Mouse (Mus musculus): ENCODE results near the gene Pla2g4d.
A peak's percentile ranks its signal among the peaks of the same experiment; 100 is the strongest.

The Pla2g4d gene

DNA sequence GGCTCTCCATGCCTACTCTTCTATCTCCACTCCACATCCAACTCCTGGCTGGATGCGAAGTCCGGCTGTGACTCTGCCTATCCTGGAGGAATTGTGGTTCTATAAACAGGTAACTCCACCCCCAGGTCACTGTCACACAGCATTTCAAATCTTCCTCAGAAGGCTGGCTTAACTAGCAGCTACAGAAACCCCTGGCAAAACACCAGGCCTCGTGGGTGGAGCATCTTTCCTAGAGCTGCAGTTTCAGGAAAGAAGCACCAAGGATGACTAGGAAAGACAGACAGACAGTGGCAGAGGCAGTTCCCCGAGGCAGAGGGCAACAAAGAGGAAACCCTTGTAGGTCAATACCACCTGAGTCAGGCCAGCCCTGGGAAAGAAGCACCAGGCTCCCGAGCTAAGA, at the start of gene Pla2g4d:
TSS of gene Pla2g4d (minus strand) at position 203 of the 400 bp plus-strand sequence.
- DNase-seq (ENCODE audit: low spot score in 2 of 2): no peak

DNA sequence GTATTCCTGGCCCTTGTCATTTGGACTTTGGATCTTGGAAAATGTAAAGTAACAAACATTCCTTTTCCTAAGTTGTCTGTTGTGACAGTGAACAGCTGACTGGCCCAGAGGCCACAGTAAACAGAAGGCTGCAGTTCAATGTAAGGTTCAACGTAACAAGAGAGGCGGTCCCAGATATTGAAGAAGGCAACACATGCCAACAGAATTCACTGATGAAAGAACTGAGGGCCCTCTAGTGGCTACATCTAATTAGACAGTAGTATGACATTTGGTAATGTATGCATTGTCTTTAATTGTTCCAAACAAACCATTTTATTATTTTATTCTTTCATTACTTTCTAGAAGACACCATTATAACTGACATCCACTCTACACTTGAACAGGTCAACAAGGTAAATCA, 48.9 kb upstream of the Pla2g4d start:
- no peak for DNase-seq (ENCODE audit: low spot score in 2 of 2)

DNA sequence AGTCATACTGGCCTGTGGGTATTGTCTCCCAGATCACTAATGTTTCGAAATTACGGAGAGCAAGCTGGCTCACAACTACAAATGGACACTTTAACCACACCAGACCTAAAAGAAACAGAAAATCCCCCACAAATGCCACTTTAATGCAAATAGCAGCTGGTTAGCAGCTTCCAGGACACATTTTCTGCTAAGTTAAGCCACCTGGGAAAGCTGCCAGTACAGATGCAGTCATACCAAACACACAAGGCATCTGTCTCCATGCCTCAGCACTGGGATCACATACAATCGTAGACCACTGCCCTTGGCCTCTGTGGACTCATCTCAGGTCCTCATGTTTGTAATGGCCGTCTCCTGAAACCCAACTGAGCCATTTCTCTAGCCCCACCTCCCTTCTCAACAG, 42.6 kb upstream of the Pla2g4d start:
- no peak for DNase-seq (ENCODE audit: low spot score in 2 of 2)

- no peak for DNase-seq (ENCODE audit: low spot score in 2 of 2)
Observed at GRCm38 (mm10) chr2:120315077-120315476, 26.1 kb upstream of the Pla2g4d start.

- DNase-seq (ENCODE audit: low spot score in 2 of 2): no peak
Observed at GRCm38 (mm10) chr2:120314487-120314886, 25.5 kb upstream of the Pla2g4d start.

DNA sequence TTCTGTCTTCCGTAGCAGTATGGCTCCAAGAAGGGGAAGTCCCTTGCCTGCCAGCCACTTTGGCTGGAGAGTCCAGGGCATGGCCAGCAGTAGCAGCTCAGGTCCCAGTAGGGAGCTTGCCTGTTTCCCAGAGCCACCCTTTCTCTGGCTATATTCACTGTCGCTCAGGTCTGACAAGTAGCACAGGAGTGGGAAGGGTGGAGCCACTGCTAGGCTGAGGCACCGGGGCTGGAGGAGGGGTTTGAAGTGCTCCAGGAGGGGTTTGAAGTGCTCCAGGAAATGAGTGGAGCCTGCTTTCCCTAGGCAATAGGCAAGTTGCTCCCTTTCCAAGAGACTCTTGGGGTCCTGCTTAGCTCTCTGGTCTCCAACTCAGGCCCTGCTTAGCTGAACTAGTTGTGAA, 25.0 kb upstream of the Pla2g4d start, which contains the start of gene Pla2g4f:
TSS of gene Pla2g4f (minus strand) at position 190 of the 400 bp plus-strand sequence.
- DNase-seq (ENCODE audit: low spot score in 2 of 2): no peak

GRCm38 (mm10) chr2:120312276-120312825, 23.4 kb upstream of the Pla2g4d start:
- DNase-seq (ENCODE audit: low spot score in 2 of 2): no peak

- no peak for DNase-seq (ENCODE audit: low spot score in 2 of 2)
Observed at GRCm38 (mm10) chr2:120304113-120304512, 15.1 kb upstream of the Pla2g4d start.

DNA sequence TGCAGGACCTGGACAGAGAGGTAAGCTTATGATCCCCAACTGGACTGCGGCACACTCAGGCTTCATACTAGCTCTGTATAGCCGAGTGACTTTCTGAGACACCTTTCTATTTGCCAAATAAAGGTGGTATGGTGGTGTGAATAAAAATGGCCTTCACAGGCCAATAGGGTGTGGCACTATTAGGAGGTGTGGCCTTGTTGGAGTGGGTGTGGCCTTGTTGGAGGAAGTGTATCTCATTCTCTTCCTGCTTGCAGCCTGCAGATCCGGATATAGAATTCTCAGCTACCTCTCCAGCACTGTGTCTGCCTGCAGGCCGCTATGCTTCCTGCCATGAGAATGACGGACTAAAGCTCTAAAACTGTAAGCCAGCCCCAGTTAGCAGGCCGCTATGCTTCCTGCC, 12.1 kb upstream of the Pla2g4d start:
- DNase-seq (ENCODE audit: low spot score in 2 of 2): no peak

DNA sequence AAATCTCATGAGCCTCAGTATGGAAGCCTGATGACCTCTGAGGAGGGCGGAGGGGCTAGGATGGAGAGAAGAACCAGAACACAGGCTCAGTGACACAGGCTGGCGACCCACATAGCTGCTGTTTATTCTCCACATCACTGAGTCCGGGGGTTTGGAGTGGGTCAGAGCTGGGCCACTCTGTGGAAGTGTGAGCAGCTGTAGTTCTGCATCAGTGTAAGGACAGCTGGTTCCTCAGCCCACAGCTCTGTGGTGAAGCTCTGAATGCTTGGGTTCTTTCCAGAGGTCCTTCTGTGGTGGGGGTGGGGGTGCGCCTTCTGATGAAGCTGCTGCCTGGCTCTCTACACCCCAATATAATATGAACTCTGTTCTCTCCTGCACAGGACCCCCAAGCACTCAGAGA, 10.9 kb upstream of the Pla2g4d start:
- no peak for DNase-seq (ENCODE audit: low spot score in 2 of 2)

DNA sequence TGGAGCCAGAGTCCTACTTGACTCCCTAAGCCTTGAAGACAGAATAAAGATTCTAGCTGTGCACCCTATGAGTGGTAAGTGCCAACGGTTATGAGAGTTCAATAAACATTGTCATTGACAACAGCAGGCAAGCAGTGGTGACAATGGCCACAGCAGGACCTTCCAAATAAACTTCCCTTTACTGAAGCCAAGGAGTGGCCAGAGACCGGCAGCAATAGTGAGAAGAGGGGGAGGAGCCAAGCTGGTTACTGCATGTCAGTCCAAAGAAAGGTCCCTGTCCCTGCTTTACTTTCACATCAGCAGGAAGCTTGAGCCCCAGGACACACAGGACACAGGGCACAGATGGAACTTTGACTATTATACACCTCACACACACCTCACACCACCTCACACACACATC, 7.2 kb upstream of the Pla2g4d start:
- DNase-seq (ENCODE audit: low spot score in 2 of 2): no peak

- DNase-seq (ENCODE audit: low spot score in 2 of 2): no peak
Observed at GRCm38 (mm10) chr2:120291471-120292078, 2.6 kb upstream of the Pla2g4d start.

GRCm38 (mm10) chr2:120288401-120288800, 596 bp downstream of the Pla2g4d start:
- no peak for DNase-seq (ENCODE audit: low spot score in 2 of 2)

DNA sequence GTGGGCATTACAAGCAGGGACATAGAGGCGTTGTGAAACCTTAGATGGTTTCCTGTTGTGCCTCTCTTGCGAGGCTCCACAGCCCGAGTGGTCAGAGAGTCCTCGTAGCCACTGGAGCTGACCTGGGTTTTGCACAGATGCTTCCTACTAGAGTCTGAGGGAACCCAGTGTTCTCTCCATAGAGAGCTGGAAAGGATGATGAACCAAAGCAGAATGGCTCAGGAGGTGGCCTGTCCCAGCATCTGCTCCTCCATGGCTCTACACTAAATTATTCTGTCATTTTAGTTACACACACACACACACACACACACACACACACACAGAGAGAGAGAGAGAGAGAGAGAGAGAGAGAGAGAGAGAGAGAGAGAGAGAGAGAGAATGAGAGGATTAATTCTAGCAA, 3.4 kb downstream of the Pla2g4d start:
- DNase-seq (ENCODE audit: low spot score in 2 of 2): no peak

DNA sequence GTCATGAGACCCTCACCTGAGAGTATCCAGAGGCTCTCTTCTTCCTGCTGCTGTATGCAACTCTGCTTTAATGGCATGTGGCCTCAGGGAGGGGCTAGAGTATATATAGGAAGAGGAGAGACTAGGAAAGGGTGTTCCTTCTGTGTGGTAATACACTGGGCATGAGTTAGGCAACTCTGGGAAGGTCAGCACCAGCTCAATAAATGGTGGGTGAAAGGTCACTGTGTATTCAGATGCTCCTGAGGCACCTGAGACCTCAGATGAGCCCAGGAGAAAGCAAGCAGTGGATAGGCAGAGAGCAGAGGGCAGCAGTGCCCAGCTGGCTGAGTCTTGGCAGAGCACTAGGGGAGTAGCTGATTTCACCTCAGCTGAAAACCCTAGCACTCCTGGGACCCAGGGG, 4.3 kb downstream of the Pla2g4d start:
- DNase-seq (ENCODE audit: low spot score in 2 of 2): no peak

DNA sequence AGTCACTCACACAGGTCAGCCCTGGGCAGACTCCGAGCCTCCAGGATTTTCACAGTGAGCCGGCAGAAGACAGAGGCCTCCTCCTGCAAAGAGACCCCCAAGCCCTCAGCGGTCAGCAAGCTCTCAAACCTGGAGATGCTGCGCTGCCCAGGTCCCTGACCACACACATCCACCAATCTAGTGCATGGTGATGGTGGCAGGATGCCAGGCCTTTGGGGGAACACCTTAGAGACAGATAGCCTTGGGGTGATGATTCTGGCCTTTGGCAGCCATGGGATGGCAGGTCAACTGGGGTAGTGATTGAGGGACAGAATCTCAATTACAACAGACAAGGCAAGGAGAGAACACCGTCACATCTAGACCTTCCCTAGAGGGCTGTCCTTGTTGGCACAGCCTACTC, 4.9 kb downstream of the Pla2g4d start:
- no peak for DNase-seq (ENCODE audit: low spot score in 2 of 2)

DNA sequence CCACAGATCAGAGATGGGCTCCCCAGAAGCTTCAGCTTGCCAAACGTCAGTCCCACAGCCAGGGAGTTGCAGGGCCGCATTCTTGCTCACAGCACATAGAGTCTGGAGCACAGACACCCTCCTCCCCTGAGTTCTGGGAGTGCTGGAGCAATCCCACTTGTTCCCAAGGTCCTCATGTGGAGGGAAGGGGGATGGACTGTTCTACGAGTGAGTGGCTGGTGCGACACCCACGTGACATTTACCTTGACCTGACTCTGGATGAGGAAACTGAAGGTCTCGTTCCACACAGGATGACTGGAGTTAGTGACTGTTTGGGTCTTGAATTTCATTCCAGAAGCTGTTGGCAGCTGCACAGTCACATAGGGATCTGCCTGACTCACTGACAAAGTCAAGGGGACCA, 5.4 kb downstream of the Pla2g4d start:
- DNase-seq (ENCODE audit: low spot score in 2 of 2): no peak

- no peak for DNase-seq (ENCODE audit: low spot score in 2 of 2)
Observed at GRCm38 (mm10) chr2:120281221-120281620, 7.8 kb downstream of the Pla2g4d start.

- peak in 1 of 2 experiments; percentile 22 for DNase-seq (ENCODE audit: low spot score in 2 of 2)
Observed at GRCm38 (mm10) chr2:120279961-120280360, 9.0 kb downstream of the Pla2g4d start.

GRCm38 (mm10) chr2:120276951-120277350, 12.0 kb downstream of the Pla2g4d start:
- no peak for DNase-seq (ENCODE audit: low spot score in 2 of 2)

- DNase-seq (ENCODE audit: low spot score in 2 of 2): no peak
Observed at GRCm38 (mm10) chr2:120268635-120269034, 20.4 kb downstream of the Pla2g4d start.

GRCm38 (mm10) chr2:120265523-120265922, 23.5 kb downstream of the Pla2g4d start:
- no peak for DNase-seq (ENCODE audit: low spot score in 2 of 2)

DNA sequence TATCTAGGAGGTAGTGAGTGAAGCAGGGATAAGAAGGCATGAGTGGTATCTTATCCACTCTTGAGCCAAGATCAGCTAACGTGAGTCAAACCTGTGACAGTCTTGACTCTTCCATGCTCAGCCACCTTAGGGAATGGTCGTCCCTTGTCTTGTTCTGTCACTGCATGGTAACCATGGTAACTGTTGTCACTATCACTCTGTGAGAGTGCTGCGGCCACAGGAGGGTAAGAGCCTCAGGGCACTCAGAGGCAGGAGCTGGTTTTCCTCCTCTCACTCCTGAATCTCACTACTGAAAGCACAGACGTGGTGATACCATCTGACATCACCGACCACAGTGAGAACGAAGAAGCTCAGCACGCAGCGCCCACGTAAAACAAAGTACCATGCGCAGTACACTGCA, 24.1 kb downstream of the Pla2g4d start:
- no peak for DNase-seq (ENCODE audit: low spot score in 2 of 2)

DNA sequence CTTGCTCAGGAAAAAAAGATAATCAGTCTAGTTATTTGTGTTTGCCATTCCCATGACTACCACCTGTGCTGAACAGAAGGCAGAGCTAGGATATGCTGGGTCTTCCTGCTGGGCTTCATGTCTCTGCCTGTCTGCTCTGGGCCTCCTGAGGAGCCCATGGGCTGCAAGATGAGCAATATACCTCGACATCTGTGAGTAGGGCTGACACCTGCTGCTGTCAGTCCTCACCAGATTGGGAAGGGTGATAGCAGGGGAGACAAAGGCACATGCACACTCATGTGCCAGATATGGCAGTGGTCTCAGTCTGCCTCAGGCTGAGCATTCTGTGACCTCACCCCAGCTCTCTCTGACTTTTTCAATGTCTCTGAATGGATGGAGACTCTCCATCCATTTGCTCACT, 26.1 kb downstream of the Pla2g4d start:
- DNase-seq (ENCODE audit: low spot score in 2 of 2): no peak
